Mouse (Mus musculus) lung, embryonic 16.5 days (tissue): ENCODE data around the gene Pnmal1. TPM values are rescaled to one million over a fixed set of nuclear protein-coding genes. Genes with fewer than 3 reads are reported as not detected.
"Not testable (repeated sequence)": the region's sequence is repeated elsewhere in the genome, so short reads cannot be mapped to it uniquely, and the experiment has no call there.

ENCODE experiments used
- ATAC-seq: fragments of 200-750 bp; cut with Nextera tagmentation; 2 replicates; pipeline ENCODE4 v1.8.0; 2017; ENCODE audit warnings: low read depth, mild to moderate bottlenecking, moderate library complexity
- H3K27ac ChIP-seq: fragments of 300-500 bp; sonication (generic); 2 replicates; pipeline ENCODE4 v1.5.1; 2014; ENCODE audit warnings: mild to moderate bottlenecking, control low read depth, low read length
- H3K27me3 ChIP-seq: fragments of 300-500 bp; sonication (generic); 2 replicates; pipeline ENCODE4 v1.6.1; 2014; ENCODE audit warnings: low read depth, low read length, mixed read lengths; ENCODE audit not compliant: control insufficient read depth, insufficient read depth
- H3K36me3 ChIP-seq: fragments of 300-500 bp; sonication (generic); 2 replicates; pipeline ENCODE4 v1.6.1; 2014; ENCODE audit warnings: low read length; ENCODE audit not compliant: control insufficient read depth, insufficient read depth
- H3K4me1 ChIP-seq: fragments of 300-500 bp; sonication (generic); replicated peaks from 2 replicates; pipeline ENCODE4 v1.6.1; 2014; ENCODE audit warnings: low read length, mixed read lengths; ENCODE audit not compliant: control insufficient read depth, insufficient read depth
- H3K4me2 ChIP-seq: fragments of 300-500 bp; sonication (generic); 2 replicates; pipeline ENCODE4 v1.6.1; 2014; ENCODE audit warnings: low read depth, low read length, control low read depth
- H3K4me3 ChIP-seq: fragments of 300-500 bp; sonication (generic); 2 replicates; pipeline ENCODE4 v1.5.1; 2014; ENCODE audit warnings: mild to moderate bottlenecking, low read length, control low read depth
- H3K9ac ChIP-seq: fragments of 300-500 bp; sonication (generic); 2 replicates; pipeline ENCODE4 v1.6.1; 2014; ENCODE audit warnings: low read length, control low read depth
- H3K9me3 ChIP-seq: fragments of 300-500 bp; sonication (generic); 2 replicates; pipeline ENCODE4 v1.6.1; 2016; ENCODE audit warnings: low read length; ENCODE audit not compliant: control insufficient read depth
- WGBS: fragments of 180-500 bp; shearing (Covaris S2); extraction: QIAGEN DNeasy Blood & Tissue Kit; methylation state at CpG from one replicate; pipeline ENCODE4 v1.1.7; 2014; 5-methylcytosine and 5-hydroxymethylcytosine counted together
- polyA plus RNA-seq: library from polyadenylated mRNA; unstranded; fragments of >200 nt; fragmentation: Nextera tagmentation; extraction: Ambion mirVana; gene quantifications from 2 replicates; pipeline ENCODE4 v1.2.1, GENCODE M21; 2015

The Pnmal1 gene
- polyA plus RNA-seq, 1 experiment from 2014 or later, result 0.20 TPM

- Histone ChIP-seq H3K27me3 (peaks cover 25% of the 10 kb centered on the region), H3K4me3 (peak overlapping the region; percentile 41), H3K9ac (0 out of 2 replicates have a peak overlapping the region, but pooled peaks have one; percentile 16), H3K4me1 (peaks cover 42% of the 10 kb centered on the region), H3K27ac (peak overlapping the region; percentile 56), H3K4me2 (peak overlapping the region; percentile 60), H3K9me3 (no peaks in the 10 kb centered on the region), H3K36me3 (no peaks in the 10 kb centered on the region)
- peak; percentile 67 for ATAC-seq
- 4% methylated on average over 4 of the region's 4 CpGs for WGBS
These were observed 11.5 kb upstream of the Pnmal1 start for GRCm38 (mm10) chr7:16947959-16948361.

GRCm38 (mm10) chr7:16948923-16949458 is 10.5 kb upstream of the Pnmal1 start:
- H3K9ac ChIP-seq, result no peak overlapping the region
- no peaks in the 10 kb centered on the region for H3K9me3 ChIP-seq
- peaks cover 25% of the 10 kb centered on the region for H3K27me3 ChIP-seq
- no peak overlapping the region for H3K4me3 ChIP-seq
- WGBS, result 62% methylated on average over 8 of the region's 8 CpGs
- no peak for ATAC-seq
- peaks cover 41% of the 10 kb centered on the region for H3K4me1 ChIP-seq
- H3K4me2 ChIP-seq, result no peak overlapping the region
- no peaks in the 10 kb centered on the region for H3K36me3 ChIP-seq
- no peak overlapping the region for H3K27ac ChIP-seq

- ATAC-seq, result peak; percentile 37
- peak overlapping the region; percentile 17; the same call in 1 of the 2 replicates for H3K9ac ChIP-seq
These were observed 9.3 kb upstream of the Pnmal1 start for GRCm38 (mm10) chr7:16949908-16950841.

GRCm38 (mm10) chr7:16950861-16951635 is 8.4 kb upstream of the Pnmal1 start:
- Histone ChIP-seq H3K27me3 (peaks cover 14% of the 10 kb centered on the region), H3K36me3 (no peaks in the 10 kb centered on the region), H3K27ac (no peak overlapping the region), H3K4me2 (no peak overlapping the region), H3K9me3 (no peaks in the 10 kb centered on the region), H3K4me3 (no peak overlapping the region), H3K9ac (no peak overlapping the region), H3K4me1 (peaks cover 33% of the 10 kb centered on the region)
- WGBS, result 17% methylated on average over 18 of the region's 18 CpGs
- ATAC-seq, result peak; percentile 56

More at GRCm38 (mm10) chr7:16949908-16950841, 9.3 kb upstream of the Pnmal1 start:
- no peak overlapping the region for H3K27ac ChIP-seq
- H3K9me3 ChIP-seq, result no peaks in the 10 kb centered on the region
- peaks cover 22% of the 10 kb centered on the region for H3K27me3 ChIP-seq
- H3K4me2 ChIP-seq, result peak overlapping the region; percentile 59
- H3K4me3 ChIP-seq, result peak overlapping the region; percentile 31
- no peaks in the 10 kb centered on the region for H3K36me3 ChIP-seq
- WGBS, result 9% methylated on average over 29 of the region's 29 CpGs
- peaks cover 34% of the 10 kb centered on the region for H3K4me1 ChIP-seq

DNA sequence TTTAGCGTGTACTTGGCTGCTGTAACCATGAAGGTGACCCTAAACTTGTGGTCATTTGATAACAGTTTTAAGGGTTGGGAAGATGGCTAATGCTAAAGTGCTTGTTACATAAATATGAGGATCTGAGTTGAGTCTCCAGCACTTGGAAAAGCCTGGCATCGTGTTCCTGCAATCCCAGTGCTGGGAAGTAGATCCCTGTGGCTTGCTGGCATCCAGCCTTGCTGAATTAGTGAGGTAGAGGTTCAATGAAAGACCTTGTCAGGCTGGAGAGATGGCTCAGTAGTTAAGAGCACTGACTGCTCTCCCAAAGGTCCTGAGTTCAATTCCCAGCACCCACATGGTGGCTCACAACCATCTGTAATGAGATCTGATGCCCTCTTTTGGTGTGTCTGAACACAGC is 5.7 kb upstream of the Pnmal1 start:
- 58% methylated on average over 2 of the region's 2 CpGs for WGBS
- not testable (repeated sequence) for H3K27ac ChIP-seq, H3K9me3 ChIP-seq, H3K4me2 ChIP-seq, H3K27me3 ChIP-seq, H3K36me3 ChIP-seq, ATAC-seq, H3K4me3 ChIP-seq, H3K9ac ChIP-seq, H3K4me1 ChIP-seq

- no peak overlapping the region for H3K9ac ChIP-seq
- H3K4me1 ChIP-seq, result peaks cover 2% of the 10 kb centered on the region; the same call in 1 of the 2 replicates
- 61% methylated on average over 4 of the region's 4 CpGs for WGBS
These were observed 3.8 kb upstream of the Pnmal1 start for GRCm38 (mm10) chr7:16955712-16956111.

GRCm38 (mm10) chr7:16956410-16957265 is 2.8 kb upstream of the Pnmal1 start:
- Histone ChIP-seq H3K4me1 (no peaks in the 10 kb centered on the region), H3K36me3 (no peaks in the 10 kb centered on the region), H3K4me3 (no peak overlapping the region), H3K27me3 (no peaks in the 10 kb centered on the region; the same call in 1 of the 2 replicates), H3K4me2 (no peak overlapping the region), H3K9ac (no peak overlapping the region), H3K27ac (no peak overlapping the region), H3K9me3 (no peaks in the 10 kb centered on the region)
- 61% methylated on average over 15 of the region's 15 CpGs for WGBS
- ATAC-seq, result no peak

More at GRCm38 (mm10) chr7:16955712-16956111, 3.8 kb upstream of the Pnmal1 start:
- Histone ChIP-seq H3K9me3 (no peaks in the 10 kb centered on the region), H3K27me3 (no peaks in the 10 kb centered on the region; the same call in 1 of the 2 replicates), H3K36me3 (no peaks in the 10 kb centered on the region), H3K4me2 (no peak overlapping the region), H3K4me3 (no peak overlapping the region), H3K27ac (no peak overlapping the region)
- ATAC-seq, result no peak

- no peak overlapping the region for H3K4me3 ChIP-seq
- no peaks in the 10 kb centered on the region for H3K36me3 ChIP-seq
- H3K9me3 ChIP-seq, result no peaks in the 10 kb centered on the region
- H3K4me2 ChIP-seq, result no peak overlapping the region
- no peaks in the 10 kb centered on the region; the same call in 1 of the 2 replicates for H3K27me3 ChIP-seq
- H3K4me1 ChIP-seq, result no peaks in the 10 kb centered on the region
- H3K9ac ChIP-seq, result no peak overlapping the region
- H3K27ac ChIP-seq, result no peak overlapping the region
- 65% methylated on average over 5 of the region's 5 CpGs for WGBS
- ATAC-seq, result no peak
These were observed 2.2 kb downstream of the Pnmal1 start for GRCm38 (mm10) chr7:16961678-16962077.
